Mouse (Mus musculus) Patski (cell line): Measurements from ENCODE around the gene Lmbr1l. TPM values are rescaled to one million over a fixed set of nuclear protein-coding genes. Genes with fewer than 3 reads are reported as not detected.
"Not testable (repeated sequence)": the region's sequence is repeated elsewhere in the genome, so short reads cannot be mapped to it uniquely, and the experiment has no call there.

Experiments
- ATAC-seq: fragments of 100-300 bp; one replicate; pipeline ENCODE4 v1.8.0; 2021
- CTCF ChIA-PET: fragments of 350-600 bp; sonication (Branson Sonifier 250); formaldehyde crosslinking; loops from one replicate; lab custom pipeline; 2022; ENCODE audit warnings: inconsistent platforms; lab: Charles Lee
- POLR2A ChIA-PET: fragments of 350-600 bp; sonication (Branson Sonifier 250); formaldehyde crosslinking; loops from one replicate; lab custom pipeline; 2022; ENCODE audit warnings: antibody characterized with exemption, inconsistent platforms; lab: Charles Lee
- DNase-seq: peaks from one replicate; pipeline ENCODE4 v3.0.0-alpha.2; 2011; ENCODE audit warnings: low read depth, low spot score
- H3K27me3 ChIP-seq: fragments of 371-371 bp; one replicate; pipeline ENCODE4 v1.5.1; 2021
- CTCF ChIP-seq: fragments of 100-300 bp; IDR thresholded peaks from one replicate; pipeline ENCODE4 v1.5.1; 2021
- in situ Hi-C: fragments of 300-500 bp; cut with MboI; formaldehyde crosslinking; loops from 3 replicates; pipeline ENCODE4 v1.11.1; 2018; ENCODE audit warnings: low pct_unique_long_range_greater_than_20kb, mixed read lengths
- polyA plus RNA-seq: library from polyadenylated mRNA; unstranded; gene quantifications from one replicate; pipeline ENCODE4 v1.2.3, GENCODE M21; 2021

The Lmbr1l gene
- polyA plus RNA-seq, 1 experiment from 2014 or later: 26.9 TPM

- no peaks in the 10 kb centered on the region for H3K27me3 ChIP-seq
- CTCF ChIA-PET: interaction anchor here (1.0 to 3.6 kb wide), 4 partner anchors 12 to 52 kb away, joined by 3 to 13 read pairs (median 4); partner anchors contain the start of genes Gm49450 and Tuba1a
- POLR2A ChIA-PET: interaction anchor here (0.6 to 1.9 kb wide), 4 partner anchors 8 to 53 kb away, joined by 3 to 9 read pairs (median 6); partner anchors contain the start of genes Gm49450 and Tuba1b
- in situ Hi-C loops: loop anchor here (5.0 kb wide), 1 partner anchor 51 kb away; no protein-coding TSS in a partner anchor
- DNase-seq (peak; percentile 85), ATAC-seq (peak; percentile 84)
- no peak for TF ChIP-seq CTCF
Observed at GRCm38 (mm10) chr15:98941539-98941938, 23.5 kb upstream of the Lmbr1l start.

DNA sequence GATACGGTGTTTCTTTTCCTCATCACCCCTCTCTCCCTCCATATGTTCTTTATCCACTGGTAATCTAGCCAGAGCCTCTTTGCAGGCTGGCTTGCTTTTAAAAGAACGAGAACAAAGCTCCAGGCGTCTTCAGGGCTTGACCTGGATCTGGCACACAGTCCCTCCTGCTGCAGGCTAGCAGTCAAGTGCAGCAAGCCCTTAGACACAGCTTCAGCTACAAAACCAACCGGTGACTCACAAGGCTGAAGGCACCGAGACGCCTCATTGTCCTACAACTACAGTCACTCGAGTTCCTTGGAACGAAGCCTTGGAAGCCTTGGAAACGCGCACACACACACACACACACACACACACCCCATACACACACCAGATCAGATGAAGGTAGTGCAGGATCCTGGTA, 22.8 kb upstream of the Lmbr1l start:
- ChIA-PET POLR2A (interaction anchor here (0.8 kb wide), 1 partner anchor 53 kb away, joined by 3 read pairs; no protein-coding TSS in a partner anchor), CTCF (interaction anchor here (1.0 to 3.6 kb wide), 3 partner anchors 13 to 52 kb away, joined by 4 to 13 read pairs (median 5); partner anchors contain the start of genes Gm49450 and Tuba1a)
- peak; percentile 61 for ATAC-seq
- TF ChIP-seq CTCF: no peak
- H3K27me3 ChIP-seq: no peaks in the 10 kb centered on the region
- in situ Hi-C loops: loop anchor here (5.0 kb wide), 1 partner anchor 51 kb away; no protein-coding TSS in a partner anchor
- DNase-seq: peak; percentile 68

GRCm38 (mm10) chr15:98934217-98934839, 16.3 kb upstream of the Lmbr1l start, which contains the start of gene Tuba1b:
TSS of gene Tuba1b (minus strand) at chr15:98934565.
- peak; percentile 82 for ATAC-seq
- in situ Hi-C loops: no loop called here
- POLR2A ChIA-PET: interaction anchor here (0.6 to 3.1 kb wide), 17 partner anchors 8 to 579 kb away, joined by 3 to 26 read pairs (median 5); partner anchors contain the start of genes Gm49450, Lmbr1l and Tuba1a
- H3K27me3 ChIP-seq: no peaks in the 10 kb centered on the region
- DNase-seq: no peak
- CTCF ChIA-PET: interaction anchor here (0.8 to 2.9 kb wide), 5 partner anchors 18 to 65 kb away, joined by 3 to 23 read pairs (median 9); partner anchors contain the start of genes Gm49450 and Tuba1a
- no peak for TF ChIP-seq CTCF

- TF ChIP-seq CTCF: no peak
- in situ Hi-C loops: no loop called here
- ChIA-PET CTCF (interaction anchor here (0.8 to 2.9 kb wide), 5 partner anchors 18 to 65 kb away, joined by 3 to 23 read pairs (median 9); partner anchors contain the start of genes Gm49450 and Tuba1a), POLR2A (interaction anchor here (0.6 to 3.1 kb wide), 14 partner anchors 9 to 580 kb away, joined by 3 to 26 read pairs (median 6); partner anchors contain the start of genes Gm49450, Kcnh3, Lmbr1l and Tuba1a)
- DNase-seq (peak; percentile 69), ATAC-seq (peak; percentile 20)
- no peaks in the 10 kb centered on the region for H3K27me3 ChIP-seq
Observed at GRCm38 (mm10) chr15:98933833-98934216, 15.8 kb upstream of the Lmbr1l start.

DNA sequence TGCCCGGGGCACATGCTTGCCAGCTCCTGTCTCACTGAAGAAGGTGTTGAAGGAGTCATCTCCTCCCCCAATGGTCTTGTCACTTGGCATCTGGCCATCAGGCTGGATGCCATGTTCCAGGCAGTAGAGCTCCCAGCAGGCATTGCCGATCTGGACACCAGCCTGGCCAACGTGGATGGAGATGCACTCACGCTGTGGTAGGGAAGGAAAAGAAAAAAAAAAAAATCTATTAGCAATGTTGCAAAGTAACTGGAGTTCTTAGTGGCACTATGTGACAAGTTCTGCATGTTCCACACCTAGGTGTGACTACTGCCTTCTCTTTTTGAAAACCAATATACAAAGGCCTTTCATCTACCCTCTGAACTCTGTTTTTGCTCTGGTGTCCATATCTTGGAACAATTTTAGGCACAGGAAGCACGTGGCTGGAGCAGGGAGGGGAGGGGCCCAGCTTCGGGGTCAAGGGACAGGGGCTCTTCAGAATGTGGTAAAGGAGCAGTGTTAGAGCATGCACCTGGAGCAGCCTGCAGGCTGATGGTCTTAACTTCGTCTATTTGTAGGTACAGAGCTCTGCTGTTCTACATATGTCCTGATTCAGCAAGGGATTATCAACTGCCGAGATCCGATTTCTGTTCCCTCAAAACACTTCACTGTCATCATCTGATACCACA, 15.1 kb upstream of the Lmbr1l start:
- DNase-seq, H3K27me3 ChIP-seq, ATAC-seq, in situ Hi-C loops: not testable (repeated sequence)
- ChIA-PET CTCF (interaction anchor here (1.3 to 2.9 kb wide), 3 partner anchors 19 to 61 kb away, joined by 3 to 23 read pairs (median 14); partner anchors contain the start of genes Gm49450 and Tuba1a), POLR2A (interaction anchor here (0.6 to 3.1 kb wide), 10 partner anchors 9 to 291 kb away, joined by 3 to 26 read pairs (median 8); partner anchors contain the start of genes Gm49450, Kcnh3, Lmbr1l and Tuba1a)

GRCm38 (mm10) chr15:98930998-98931397, 13.0 kb upstream of the Lmbr1l start:
- CTCF ChIA-PET: interaction anchor here (4.4 kb wide), 1 partner anchor 63 kb away, joined by 31 read pairs; no protein-coding TSS in a partner anchor
- DNase-seq (no peak), ATAC-seq (no peak)
- in situ Hi-C loops: no loop called here
- POLR2A ChIA-PET: interaction anchor here (1.4 kb wide), 1 partner anchor 54 kb away, joined by 3 read pairs; no protein-coding TSS in a partner anchor
- H3K27me3 ChIP-seq: no peaks in the 10 kb centered on the region
- TF ChIP-seq CTCF: no peak

GRCm38 (mm10) chr15:98930017-98930734, 12.1 kb upstream of the Lmbr1l start:
- POLR2A ChIA-PET: interaction anchor here (1.3 to 1.5 kb wide), 3 partner anchors 22 to 58 kb away, joined by 3 to 9 read pairs (median 3); partner anchors contain the start of gene Kmt2d
- no peaks in the 10 kb centered on the region for H3K27me3 ChIP-seq
- DNase-seq (no peak), ATAC-seq (no peak)
- TF ChIP-seq CTCF: no peak
- in situ Hi-C loops: no loop called here
- CTCF ChIA-PET: interaction anchor here (1.2 to 4.4 kb wide), 3 partner anchors 12 to 64 kb away, joined by 3 to 31 read pairs (median 3); no protein-coding TSS in a partner anchor

DNA sequence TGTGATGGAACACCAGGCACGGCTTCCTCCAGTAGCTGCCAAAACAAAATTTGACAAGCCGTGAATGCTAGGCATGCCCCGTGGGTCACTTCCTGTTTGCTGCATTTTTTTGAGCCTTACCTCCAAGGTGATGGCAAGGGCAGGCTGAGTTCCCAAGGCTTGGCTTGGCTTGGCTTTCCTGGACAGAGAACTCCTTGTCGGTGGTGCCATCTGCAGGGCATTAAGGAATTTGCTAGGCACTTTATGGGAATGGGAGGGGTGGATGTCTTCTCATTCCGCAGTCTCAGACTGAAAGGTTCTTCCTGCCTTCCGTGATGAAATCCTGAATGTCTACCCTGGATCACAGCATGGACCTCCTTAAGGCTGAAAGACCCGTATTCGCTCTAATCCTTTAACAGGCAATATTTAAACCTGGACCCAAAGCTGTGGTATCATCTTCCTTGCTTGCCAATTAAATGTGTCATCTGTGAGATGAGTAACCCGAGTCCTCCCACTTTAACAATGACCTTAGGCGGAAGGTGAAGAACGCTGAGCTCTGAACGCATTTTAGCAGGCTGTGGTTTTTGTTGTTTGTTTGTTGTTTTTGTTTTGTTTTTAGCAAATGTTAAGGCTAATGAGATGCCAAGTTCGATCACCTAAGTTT, 10.7 kb upstream of the Lmbr1l start:
- DNase-seq (peak; percentile 77), ATAC-seq (peak; percentile 71)
- no peaks in the 10 kb centered on the region for H3K27me3 ChIP-seq
- CTCF ChIA-PET: interaction anchor here (0.7 to 4.4 kb wide), 16 partner anchors 13 to 72 kb away, joined by 3 to 31 read pairs (median 6); partner anchors contain the start of genes Gm49450 and Tuba1a
- POLR2A ChIA-PET: interaction anchor here (0.7 to 1.5 kb wide), 4 partner anchors 37 to 287 kb away, joined by 3 to 9 read pairs (median 6); partner anchors contain the start of gene Kmt2d
- in situ Hi-C loops: no loop called here
- peak; percentile 87 for TF ChIP-seq CTCF
